Mouse (Mus musculus) gastrocnemius, postnatal 4 days (tissue): ENCODE results near the gene Iqschfp. TPM values are rescaled to one million over a fixed set of nuclear protein-coding genes. Genes with fewer than 3 reads are reported as not detected.

Experiments used
- DNase-seq, 2 experiments: peaks; one replicate each; pipeline ENCODE4 v3.0.0; 2021 to 2022; ENCODE audit warnings: low spot score in 2 of 2, mixed read lengths in 2 of 2
- total RNA-seq, 2 experiments: library from RNA; stranded (reverse); gene quantifications; 2 replicates each; pipeline ENCODE4 v1.2.3; 2021

Iqschfp gene
- total RNA-seq, 2 experiments from 2014 or later = not detected

DNA sequence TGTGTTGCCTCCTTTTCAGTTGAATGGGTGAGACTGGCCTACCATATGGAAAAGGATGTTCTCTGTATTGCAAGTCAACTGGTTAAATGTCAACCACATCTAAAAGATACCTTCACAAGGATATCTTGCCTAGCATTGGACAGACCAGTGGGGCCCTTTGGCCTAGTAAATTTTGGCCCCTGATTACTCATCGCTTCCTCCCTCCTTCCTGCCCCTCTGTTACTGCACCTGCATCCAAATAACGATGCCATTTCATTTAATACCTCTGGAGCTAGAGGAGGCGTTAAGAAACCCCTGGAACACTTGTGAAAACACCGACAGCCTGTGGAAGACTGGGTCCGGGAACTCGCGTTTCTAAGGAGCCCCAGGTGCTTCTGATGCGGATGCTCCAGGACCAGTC, 626.0 kb downstream of the Iqschfp start:
- DNase-seq = no peak

DNA sequence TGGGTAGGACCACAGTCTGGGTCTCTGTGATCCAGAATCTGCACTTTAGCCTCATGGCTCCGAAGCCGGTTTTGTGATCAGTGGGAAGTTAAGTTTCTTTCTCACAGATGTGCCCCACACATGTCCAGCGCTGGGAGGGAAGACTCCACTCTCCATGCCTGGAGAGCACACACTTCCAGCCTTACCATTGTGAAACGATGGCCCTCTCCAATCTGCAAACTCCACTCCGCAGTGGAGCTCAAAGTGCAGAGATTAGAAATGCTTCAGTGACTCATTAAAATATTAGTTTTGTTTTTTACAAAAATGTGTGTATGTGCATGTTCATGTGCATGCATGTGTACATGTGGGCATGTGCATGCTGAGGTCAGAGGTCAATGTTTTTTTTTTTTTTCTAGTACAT, 626.6 kb downstream of the Iqschfp start:
- no peak for DNase-seq

DNA sequence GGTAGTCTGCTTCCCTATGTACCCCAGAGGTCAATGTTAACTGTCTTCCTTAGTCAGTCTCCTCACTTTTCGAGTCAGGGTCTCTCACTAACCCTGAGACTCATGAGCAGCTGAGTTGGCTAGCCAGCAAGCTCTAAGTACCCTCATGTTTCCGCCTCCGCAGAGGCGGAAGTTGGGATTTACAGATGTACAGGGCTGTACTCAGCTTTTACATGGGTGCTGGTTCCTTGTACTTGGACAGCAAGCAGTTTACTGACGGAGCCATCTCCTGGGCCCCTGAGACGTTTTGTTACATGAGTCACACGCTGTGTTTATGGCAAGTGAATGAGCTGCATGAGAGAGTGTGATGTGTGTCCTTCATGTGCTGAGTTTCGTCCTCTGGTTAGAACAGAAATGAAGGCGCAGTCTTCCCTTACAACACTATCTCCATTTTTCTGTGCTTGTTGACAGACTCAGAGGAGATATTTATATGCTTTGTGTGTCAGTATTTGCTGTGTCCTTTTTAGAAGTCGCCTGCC, 633.4 kb downstream of the Iqschfp start:
- no peak for DNase-seq

DNA sequence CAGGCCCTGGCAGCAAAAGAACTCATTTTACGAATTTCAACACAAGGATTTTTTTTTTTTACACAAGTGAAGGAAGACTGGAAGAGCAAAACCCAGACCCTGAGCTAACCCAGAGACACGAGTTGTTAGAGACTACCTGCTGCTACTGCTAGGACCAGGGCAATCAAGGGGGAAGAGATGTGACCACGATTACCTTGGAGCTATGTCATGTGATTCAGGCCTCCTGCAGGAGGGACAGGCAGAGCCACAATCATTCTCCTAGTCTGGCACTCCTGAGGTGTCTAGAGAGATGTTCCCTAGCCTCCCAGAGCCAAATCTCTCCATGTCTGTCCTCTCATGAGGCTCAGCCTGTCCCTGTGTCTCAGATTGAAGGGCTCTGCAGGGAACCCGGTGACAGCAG, 634.4 kb downstream of the Iqschfp start:
- DNase-seq = no peak

DNA sequence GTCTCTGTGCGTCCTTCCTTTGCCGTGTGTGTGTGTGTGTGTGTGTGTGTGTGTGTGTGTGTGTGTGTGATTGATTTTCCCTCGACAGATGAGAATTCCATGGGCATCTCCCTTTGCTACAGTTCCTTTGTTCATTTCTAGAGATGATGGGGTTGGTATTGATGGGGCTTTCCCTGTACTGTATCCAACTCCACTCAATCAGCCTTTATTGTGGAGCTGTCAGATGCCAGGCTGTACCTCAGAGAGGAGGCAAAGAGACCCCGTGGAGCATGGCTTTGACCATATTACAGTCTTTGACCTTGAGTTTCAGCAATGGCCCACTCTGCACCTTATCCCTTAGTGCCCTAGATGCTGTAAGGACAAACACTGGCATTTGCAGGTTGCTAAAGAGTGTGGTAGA, 635.1 kb downstream of the Iqschfp start:
- no peak for DNase-seq

DNA sequence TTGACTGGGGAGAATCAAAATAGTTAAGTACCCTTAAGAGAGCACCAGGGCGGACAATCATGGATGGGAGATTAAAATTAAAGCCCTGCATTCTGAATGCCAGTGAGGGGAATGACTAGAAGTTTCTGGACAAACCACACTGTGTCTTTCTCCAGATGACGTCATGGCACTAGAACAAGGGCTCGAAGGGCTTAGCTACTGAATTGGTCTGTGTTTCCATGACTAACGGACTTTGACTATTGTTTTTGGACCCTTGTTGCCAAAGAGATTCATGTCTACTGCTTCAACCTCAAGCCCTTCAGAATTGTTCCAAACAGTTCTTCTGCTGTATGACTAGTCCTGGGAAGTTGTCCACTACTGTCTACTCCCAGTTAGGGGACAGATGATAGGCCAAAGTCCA, 639.9 kb downstream of the Iqschfp start:
- DNase-seq = no peak

DNA sequence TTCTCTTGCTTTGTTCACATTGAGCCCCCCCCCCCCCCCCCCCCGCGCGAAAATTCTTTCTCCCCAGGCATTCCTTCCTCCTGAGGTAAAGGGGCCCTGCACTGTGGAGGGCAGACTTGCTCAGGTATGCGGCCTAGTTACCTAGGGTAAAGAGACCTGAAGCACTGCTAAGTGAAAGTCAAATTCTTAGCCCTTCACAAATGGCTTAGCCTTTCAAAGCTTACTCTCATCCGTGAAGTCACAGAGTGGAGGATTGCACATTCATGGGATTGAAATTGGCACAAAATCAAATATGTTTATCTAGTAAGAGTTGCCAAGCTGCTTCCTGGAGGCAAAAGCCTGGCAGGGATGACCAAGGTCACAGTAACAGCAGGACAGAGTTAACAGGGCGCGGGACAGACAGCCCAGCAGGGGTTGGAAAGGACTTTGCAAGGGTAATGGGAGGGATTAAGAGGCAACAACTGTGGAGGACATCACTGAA, 642.6 kb downstream of the Iqschfp start:
- DNase-seq = no peak

DNA sequence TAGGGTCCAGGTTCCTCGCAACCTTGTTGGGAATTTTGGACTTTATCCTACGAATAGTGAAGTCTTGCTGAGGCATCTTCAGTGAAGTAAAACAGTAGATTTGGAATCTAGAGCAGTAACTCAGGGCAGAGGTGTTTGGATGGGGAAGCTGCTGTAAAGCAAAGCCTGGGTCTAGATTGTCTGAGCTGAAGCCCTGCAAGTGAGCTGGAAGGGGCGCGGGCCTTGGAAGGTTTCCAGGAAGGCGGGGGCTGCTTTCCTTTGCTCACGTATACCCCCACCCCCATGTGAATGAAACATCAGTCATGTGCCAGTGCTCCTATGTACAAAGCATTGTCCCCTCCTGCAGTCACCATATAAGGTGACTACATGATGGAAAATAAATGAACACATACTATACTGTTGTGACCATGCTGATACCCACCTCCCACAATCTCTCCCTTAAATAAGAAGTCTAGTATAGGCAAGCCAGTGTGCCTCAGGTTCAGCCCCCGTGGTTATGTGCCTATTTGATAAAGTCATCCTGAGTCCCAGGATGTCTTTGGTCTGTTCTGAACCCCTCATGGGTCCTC, 643.2 kb downstream of the Iqschfp start:
- no peak for DNase-seq

DNA sequence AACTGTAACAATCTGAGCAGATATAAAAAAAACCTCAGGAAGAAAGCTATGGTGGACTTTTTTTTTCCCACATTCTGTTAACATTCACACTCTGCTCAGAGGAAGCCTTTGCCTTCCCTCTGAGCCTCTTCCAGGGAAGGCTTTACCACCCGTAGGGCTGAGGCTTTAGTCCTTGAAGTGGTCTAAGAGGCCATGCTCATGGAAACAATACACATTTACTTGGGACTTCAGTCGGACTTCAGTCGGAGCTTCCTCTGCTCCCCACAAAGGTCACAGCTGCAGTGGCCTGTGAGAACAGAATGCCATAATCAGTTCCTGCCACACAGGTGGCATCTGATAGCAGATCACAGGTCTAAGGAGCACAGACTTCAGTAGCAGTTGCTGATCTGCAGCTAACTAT, 644.0 kb downstream of the Iqschfp start:
- DNase-seq = no peak

DNA sequence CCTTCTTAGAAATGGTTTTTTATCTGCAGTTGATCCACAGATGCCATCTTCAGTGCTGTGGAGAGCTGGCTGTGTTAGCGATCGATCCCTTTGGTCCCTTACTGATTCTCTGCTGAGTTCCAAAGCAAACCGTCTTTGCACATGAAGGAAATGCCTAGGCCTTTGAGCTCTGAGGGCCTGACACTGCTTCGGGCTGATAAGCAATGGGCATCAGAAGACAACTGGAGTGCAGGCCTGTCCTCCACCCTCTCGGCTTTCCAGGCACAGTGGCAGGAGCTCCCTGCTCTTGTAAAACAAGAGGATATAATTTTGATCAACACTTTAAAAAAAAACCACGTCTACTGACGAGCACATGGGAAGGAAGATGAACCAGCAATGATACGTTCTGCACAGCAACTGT, 649.7 kb downstream of the Iqschfp start:
- no peak for DNase-seq

DNA sequence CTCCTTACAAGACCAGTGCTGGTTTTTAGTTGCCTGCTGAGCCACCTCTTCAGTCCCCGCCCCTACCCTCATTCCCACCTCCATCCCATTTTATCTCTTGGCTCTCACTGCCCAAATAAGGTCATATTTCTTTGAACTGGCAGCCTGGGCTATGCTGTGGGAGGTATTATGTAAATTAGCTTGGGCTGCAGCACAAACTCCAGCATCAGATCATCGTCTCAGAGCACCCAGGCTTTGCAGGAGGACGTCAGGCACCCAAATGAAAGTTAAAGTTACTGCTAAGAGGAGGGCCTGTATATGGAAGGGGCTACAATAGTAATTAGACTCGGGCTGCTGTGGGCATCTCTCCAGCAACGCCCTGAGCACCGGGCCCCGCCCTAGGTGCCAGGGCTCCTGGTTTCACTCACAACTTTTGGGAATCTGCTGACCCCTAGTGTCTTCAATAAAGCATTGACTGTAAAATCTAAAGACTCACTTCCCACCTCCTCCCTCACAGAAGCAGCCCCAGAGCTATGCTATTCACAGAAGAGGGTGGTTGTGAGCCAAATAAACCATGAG, 651.0 kb downstream of the Iqschfp start:
- peak in 1 of 2 experiments; percentile 21 for DNase-seq

DNA sequence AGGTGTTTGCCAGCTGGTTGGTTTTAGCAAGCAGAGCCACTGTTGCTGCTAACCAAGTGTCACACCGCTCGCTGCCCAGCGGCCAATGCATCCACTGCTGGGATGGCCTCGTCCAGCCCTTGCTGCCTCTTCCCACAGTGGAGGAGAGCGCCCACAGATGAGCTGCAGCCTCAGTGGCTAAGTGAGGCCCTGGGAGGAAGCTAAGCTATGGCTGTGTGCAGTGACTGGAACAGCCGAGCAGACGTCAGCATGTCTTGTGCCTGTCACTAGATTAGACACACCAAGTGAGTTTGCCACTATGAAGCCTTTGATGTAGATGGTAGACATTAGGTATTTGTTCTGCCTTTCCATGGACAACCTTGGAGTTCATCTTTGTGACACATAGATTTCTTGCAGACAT, 652.8 kb downstream of the Iqschfp start:
- no peak for DNase-seq

DNA sequence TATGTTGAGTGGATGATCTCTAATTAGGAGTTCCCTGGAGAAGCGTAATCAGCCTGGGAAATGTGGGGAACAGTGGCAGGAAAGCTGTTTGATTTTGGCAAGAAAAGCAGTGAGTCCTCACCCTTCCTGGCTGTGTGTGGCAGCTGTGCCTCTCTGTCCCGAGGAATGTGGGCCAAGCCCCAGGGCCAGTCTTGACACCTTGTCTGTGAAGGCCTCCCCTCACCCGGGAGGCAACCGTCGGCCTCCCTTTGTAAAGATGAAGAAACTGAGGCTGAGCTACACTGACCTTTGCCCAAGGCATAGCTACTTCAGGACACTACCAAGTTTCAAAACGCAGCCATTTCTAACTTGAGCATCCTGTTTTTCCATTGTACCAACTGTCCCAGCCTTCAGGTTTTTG, 653.9 kb downstream of the Iqschfp start:
- no peak for DNase-seq

DNA sequence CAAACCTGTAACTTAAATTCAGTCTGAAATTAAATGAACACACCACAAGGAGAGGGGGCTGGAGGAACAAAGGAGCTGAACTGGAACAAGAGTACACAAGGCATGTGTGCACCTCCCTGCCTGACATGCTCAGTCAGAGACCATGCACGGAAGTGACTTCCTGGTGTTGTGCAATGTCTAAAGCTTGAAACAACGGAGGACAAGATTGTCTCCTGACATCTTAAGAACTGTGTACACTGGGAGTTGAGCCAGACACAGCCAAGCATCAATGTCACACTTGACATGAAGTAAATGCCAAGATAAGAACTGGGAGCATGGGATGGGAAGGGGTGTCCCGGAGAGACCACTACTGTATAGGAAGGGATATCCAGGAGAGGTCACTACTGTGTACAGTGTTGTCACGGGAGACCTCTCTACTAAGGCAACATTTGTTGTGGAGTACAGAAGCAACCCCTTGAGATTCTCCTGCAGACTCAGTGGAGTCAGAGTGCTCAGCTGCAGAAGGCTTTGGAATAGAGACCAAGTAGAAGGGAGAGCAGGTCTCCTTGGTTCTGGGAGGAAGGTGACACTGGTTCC, 663.1 kb downstream of the Iqschfp start:
- DNase-seq = no peak

DNA sequence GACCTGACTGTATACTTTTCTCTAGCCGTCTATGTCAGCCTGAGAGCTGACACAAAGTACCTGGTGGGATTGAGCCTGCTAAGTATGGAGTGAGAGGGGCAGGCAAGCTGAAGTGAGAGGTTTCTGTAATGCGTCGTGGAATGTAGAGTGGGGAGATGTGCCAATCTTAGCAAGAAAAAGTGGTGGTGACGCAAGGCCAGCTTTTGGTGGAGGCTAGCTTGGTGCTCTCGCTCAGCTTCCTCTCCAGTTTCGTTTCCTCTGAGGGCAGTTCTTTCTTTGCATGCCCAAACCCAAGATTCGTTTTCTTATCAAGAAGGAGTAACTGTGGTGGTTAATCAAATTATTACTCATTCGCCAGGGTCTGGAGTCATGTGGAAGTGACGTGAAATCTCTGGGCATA, 664.9 kb downstream of the Iqschfp start:
- no peak for DNase-seq

DNA sequence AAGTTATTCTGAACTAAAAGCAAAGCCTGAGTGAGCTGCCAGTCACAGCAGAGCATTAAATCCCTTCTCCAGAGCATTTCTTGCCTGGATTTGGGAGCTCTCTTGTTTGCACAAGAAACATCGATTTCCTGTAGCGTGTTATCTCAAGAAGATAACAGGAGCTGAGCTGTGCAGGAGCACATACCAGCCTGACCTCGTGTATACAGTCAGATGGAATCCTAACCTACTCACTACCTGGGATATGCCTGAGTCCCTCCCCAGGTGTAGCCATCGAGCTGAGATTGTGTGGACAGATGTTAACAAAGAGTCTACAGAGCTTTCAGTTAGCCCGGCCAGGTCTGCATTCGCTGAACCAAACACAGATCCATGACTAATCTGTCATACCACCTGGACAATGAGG, 666.7 kb downstream of the Iqschfp start:
- no peak for DNase-seq

DNA sequence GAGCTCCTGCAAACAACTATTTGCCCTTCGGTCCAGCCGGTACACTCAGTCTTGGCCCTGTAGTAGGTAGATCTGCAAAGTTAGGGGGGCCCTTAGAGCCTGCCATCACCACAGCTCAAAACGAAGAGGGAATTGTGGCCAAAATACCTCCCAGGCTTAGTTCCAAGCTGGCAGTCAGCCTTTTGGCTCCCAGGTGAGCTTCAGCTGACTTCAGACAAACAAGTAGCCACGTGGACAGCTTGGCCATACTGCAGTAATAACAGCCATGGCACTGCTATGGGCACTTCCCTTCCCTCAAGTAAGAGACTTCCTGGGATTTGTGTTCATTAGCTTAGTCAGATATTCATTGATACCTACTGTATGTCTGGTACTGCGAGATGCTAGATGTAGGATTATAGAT, 668.0 kb downstream of the Iqschfp start:
- DNase-seq = no peak

DNA sequence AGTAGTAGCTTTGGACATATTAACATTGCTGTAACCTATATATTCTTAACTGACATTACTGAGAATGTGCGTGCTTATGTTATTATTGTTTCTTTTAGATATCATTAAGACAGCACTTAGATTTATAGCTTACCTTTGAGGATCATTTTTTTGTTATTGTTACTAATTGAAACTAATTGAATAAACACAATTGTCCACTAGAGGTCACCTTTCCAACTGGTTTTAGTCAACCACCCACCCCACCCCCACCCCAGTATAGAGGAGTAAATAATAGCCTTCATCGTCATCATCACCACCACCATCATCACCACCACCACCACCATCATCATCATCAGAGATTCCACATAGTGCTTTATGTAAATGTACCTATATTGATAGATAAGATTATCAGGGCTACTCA, 670.8 kb downstream of the Iqschfp start:
- DNase-seq = no peak

DNA sequence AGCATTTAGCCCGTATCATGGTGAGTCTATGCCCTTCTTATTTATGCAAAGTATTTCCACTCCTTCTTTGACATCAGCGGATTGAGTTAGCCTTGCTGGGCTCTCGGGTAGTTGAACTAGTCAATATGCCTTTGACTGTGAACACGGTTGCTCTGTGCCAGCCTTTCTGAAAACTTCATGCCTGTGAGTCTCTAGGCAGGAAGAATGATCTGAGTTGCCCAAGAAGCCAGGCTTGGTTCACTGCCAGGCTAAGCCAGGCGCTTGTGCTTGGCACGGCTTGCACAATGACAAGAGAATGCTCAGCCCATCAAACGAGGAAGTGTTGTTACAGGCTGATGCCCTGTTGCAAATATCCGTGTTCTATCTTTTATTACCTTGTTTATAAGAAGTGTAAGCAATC, 671.9 kb downstream of the Iqschfp start:
- DNase-seq = peak in 1 of 2 experiments; percentile 35

DNA sequence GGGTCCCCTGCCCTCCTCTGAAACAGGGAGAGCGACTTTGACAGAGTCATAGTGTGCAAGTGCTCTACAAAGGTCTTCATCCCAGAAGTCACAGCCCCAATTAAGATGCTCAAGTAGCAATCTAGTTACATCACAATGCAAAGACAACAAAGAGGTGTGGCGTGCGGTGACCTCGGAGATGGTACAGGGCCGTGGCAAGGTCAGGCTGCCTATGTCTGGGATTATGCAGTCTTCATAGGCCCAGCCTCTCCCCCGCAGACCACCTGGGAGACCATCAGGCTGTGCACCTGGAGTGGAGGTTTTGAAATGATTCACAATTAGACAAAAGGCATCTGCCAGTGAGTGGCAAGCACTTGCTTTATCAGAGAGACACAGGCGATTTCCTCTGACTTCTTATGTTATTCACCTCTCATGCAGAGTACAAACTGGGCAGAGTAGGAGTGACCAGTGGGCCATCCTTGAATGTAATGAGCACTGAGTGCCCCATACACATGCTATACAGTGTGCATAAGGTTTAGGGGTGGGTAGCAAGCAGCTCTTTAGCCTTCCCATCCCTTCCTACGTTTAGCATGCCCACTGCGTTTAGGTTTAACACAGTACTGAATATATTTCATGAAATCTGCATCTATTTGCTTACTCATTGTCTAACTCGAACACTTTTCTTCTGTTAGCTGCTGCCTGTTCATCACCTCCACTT, 673.1 kb downstream of the Iqschfp start:
- no peak for DNase-seq

DNA sequence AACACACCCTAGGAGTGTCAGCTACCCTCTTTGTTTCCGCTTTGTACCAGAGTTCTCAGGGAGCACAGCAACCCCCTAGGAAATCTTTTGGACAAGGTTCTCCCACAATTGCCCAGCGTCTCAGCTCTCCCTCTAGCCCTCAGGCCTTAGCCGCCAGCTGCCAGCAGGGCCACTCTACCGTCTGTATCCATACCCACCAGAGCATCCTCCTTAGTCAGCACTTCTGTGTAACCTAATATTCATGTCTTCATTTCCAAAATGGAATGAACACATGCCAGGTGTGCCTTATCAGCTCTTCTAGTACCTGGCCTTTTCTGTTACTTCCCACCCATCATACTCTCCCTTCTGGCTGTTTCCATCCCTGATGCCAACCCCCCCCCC, 673.6 kb downstream of the Iqschfp start:
- DNase-seq = no peak

DNA sequence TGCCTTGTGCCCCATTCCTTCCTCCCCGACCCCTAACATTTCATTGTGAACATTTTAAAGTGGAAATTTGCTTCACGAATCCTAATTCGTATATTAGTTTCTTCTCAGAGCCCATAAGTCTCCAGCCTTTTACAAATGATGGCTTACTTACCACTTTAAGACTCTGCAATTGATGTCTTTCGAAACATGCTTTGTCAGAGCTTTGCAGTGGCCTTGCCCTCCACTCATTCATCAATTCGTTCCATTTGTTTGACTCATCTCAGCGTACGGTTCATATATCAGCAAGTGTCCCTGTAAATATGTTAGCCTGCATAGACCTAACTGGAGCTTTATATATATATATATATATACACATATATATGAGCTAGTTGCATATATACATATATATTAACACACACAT, 675.5 kb downstream of the Iqschfp start:
- no peak for DNase-seq
